Mouse (Mus musculus): ENCODE measurements around the gene Hps6.

Hps6 gene

DNA sequence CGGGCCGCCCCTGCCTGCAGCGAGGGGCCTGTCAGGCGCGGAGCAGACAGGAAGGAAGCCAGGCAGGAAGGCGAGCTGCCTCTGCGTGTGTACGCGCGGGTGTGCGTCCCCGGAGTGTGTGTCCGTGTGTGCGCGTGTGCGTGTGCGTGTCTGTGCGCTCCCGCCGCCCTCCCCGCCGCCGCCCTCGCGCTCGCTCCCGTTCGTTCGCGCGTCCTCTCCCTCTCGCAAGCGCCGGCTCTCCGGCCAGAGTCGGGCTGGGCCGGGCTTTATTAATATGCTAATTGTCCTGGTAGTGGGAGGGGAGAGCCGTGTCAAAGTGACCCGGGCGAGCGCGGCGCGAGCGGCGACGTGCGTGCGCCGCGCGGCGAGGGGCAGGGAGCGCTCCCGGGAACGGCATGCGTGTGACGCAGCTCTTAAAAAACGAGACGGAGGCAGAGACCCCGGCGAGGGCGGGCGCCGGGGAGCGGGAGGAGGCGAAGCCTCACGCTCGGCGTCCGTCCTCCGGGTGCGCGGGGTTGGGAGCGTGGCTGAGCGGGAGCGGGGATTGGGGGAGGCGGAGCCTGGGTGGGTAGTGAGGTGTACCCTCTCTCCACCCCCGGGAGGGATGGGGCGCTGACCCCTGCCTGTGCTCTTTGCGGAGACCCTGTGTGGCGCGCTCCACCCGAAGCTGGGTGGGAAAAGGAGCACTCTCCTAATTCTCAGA is 41.8 kb downstream of the Hps6 start, which contains the start of gene Ldb1:
Gene Ldb1, minus strand, starts transcription at position 222 of the 703 bp plus-strand sequence.
- DNase-seq (ENCODE audit: low read depth, low spot score): peak; percentile 90

DNA sequence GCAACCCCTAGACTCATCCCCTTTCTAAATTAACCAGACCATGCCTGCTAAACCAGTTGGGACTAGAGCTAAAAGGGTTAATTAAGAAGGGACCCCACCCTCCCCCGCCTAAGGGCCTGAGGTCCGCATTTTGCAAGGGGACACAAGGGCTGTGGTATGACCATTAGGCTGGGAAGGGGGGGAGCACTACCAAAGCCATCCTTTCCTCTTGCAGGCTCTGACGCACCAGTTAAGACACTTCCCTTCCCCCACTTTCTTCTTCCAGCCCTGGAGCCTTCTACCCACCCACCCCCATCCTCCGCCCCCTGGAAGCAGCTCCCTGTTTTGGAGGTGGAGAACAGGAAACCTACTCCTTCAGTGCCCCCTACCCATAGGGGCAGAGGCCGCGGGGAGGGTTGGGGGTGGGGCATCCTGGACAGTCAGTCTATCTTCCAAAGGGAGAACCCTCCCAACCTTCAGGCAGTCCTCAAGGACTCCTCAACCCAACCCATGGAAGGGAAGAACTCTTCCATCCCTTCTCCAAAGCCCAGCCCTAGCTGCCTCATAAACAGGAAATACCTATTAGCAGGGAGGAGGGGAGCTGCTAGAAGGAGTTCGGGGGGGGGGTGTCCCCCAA is 42.5 kb downstream of the Hps6 start:
- DNase-seq (ENCODE audit: low read depth, low spot score): peak; percentile 77

DNA sequence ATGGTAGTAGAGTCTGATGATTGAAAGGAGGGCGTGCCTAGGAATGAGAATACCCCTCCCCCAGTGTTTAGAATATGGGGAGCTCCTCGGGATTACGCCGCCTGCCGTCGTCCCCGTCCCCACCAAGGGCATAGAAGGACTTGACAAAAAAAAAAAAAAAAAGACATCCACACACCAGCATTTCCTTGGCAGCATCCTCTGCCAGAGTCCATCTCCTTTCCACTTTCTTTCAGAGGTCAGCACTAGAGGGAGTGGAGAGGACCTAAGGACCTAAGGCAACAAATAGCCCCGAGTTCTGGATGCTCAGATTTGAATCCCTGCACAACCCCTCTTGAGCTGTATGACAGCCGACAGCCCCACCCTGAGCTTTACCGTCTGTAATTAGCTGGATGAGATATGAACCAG is 43.3 kb downstream of the Hps6 start:
- DNase-seq (ENCODE audit: low read depth, low spot score): no peak

DNA sequence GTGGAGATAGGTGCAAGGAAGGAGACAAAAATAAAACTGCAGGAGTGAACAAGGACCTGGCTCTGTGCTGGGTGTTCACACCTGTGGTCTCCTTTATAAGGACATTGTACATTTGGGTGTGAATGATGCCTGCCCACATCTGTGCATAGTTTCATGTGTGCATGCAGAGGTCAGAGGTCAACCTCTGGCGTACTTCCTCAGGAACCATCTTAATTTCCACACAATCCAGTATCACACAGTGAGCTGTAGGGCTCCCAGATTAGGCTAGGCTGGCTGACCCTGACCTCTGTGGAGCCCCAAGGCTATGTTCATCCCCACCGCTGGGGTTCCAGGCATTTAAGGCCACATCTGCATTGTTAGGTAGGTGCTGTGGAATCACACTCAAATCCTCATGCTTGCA is 44.1 kb downstream of the Hps6 start:
- DNase-seq (ENCODE audit: low read depth, low spot score): no peak

DNA sequence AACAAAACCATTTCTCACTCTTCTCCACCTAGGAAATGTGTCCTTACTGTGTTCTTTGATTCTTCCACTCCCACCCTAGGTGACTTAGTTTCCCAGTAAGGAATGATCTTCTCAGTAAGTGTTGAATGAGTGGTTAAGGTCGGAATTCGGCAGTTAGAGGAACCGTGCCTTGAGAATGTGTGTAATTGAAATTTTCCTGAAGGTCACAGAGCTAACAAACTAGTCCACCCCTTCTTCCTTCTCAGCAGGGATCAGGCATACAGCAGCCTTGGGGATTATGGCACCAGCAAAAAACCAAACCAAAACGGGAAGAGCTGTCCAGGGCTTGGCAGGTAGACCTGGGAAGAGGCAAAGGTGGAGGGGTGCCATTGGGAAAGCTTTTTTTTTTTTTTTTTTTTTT is 45.8 kb downstream of the Hps6 start:
- no peak for DNase-seq (ENCODE audit: low read depth, low spot score)

DNA sequence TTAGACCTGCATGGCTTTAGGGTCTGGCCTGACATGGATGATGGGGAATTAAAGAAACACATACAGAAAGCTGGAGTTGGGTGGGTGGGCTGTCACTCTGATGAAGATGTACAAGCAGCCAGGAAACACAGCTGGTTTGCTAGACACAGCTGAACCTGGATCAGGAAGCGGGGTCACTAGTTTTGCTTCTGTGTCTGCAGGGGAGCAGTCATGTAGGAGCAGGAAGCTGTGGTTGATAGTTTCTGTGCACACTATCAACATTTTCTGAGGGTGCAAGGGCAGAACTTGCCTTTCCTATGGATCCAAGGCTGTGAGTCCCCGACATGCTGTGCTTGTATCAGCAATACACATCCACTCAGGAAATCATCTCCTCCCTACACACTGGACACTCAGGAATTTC is 47.2 kb downstream of the Hps6 start:
- no peak for DNase-seq (ENCODE audit: low read depth, low spot score)

All from skeletal muscle tissue, adult 2 months (tissue).